9 mouse cellular contexts compared by ENCODE assay signal in genomic region chr5:135021814-135022213, GRCm38 (mm10). TPM values are rescaled to one million over a fixed set of nuclear protein-coding genes. Genes with fewer than 3 reads are reported as not detected.
DNase-seq lines count a peak whose midpoint lies in the region; ATAC-seq lines count a peak whose summit lies in the region.
"Had no signal": no experiment of that assay in that cellular context is flagged by ENCODE, and none has a peak within 500 bp of the region (broad histone marks: within the 10 kb centered on the region; RNA-seq: fewer than 3 reads in every experiment).

No protein-coding gene starts in this region.

- no peaks in the 10 kb centered on the region for H3K9me3 ChIP-seq in heart, embryonic 11.5 days (replicated peaks; ENCODE audit: control insufficient read depth, low read length)
- H3K9me3 ChIP-seq in embryonic facial prominence, embryonic 14.5 days (ENCODE audit: control insufficient read depth, low read length): no peaks in the 10 kb centered on the region

- H3K4me2 ChIP-seq in heart, embryonic 11.5 days: no peak overlapping the region
- no peak overlapping the region for H3K4me2 ChIP-seq in embryonic facial prominence, embryonic 14.5 days (ENCODE audit: low read depth, low read length)

- no peaks in the 10 kb centered on the region for H3K36me3 ChIP-seq in heart, embryonic 11.5 days (ENCODE audit: control insufficient read depth, insufficient read depth, low read length)
- H3K36me3 ChIP-seq in embryonic facial prominence, embryonic 14.5 days (ENCODE audit: control insufficient read depth, insufficient read depth, low read length): no peaks in the 10 kb centered on the region

- WGBS in heart, embryonic 11.5 days (ENCODE audit: insufficient replicate concordance): 72% methylated on average over 6 of the region's 6 CpGs
- WGBS in embryonic facial prominence, embryonic 14.5 days: 64% methylated on average over 6 of the region's 6 CpGs

- DNase-seq in heart, adult 11 months: peak; percentile 96
- DNase-seq in adipocyte (ENCODE audit: low spot score): peak; percentile 77
- DNase-seq in embryonic facial prominence, embryonic 14.5 days (ENCODE audit: low spot score): peak; percentile 83
- peak; percentile 94 to 95 for DNase-seq in kidney, postnatal 25 days
- DNase-seq in embryo, embryonic 9.5 days (ENCODE audit: extremely low spot score): no peak
- DNase-seq in embryo, embryonic 10 days (ENCODE audit: low spot score): no peak
- DNase-seq in left cerebral cortex, postnatal 14 days (ENCODE audit: low spot score in 2 of 2): no peak

- no peak overlapping the region for H3K4me3 ChIP-seq in heart, embryonic 11.5 days (ENCODE audit: low read depth, low read length)
- no peak overlapping the region for H3K4me3 ChIP-seq in embryonic facial prominence, embryonic 14.5 days (ENCODE audit: low read depth, low read length)

- H3K4me1 ChIP-seq in heart, embryonic 11.5 days (ENCODE audit: control insufficient read depth, insufficient read depth, low read length): peaks cover 25% of the 10 kb centered on the region
- H3K4me1 ChIP-seq in embryonic facial prominence, embryonic 14.5 days (ENCODE audit: control insufficient read depth, insufficient read depth, low read length): peaks cover 25% of the 10 kb centered on the region

- intact Hi-C loops in left cerebral cortex, postnatal 14 days (cut with DNase I): loop anchor here (5.0 kb wide), 1 partner anchor 40 kb away; the partner anchor contains the start of genes Bud23 and Dnajc30

- H3K27ac ChIP-seq in heart, embryonic 11.5 days (ENCODE audit: low read depth, low read length): no peak overlapping the region
- no peak overlapping the region; the same call in 1 of the 2 replicates for H3K27ac ChIP-seq in embryonic facial prominence, embryonic 14.5 days (replicated peaks; ENCODE audit: low read depth, low read length)
- H3K27ac ChIP-seq: macrophage had no signal

- H3K9ac ChIP-seq in heart, embryonic 11.5 days (ENCODE audit: low read depth, low read length): no peak overlapping the region
- H3K9ac ChIP-seq in embryonic facial prominence, embryonic 14.5 days (ENCODE audit: low read depth, low read length): no peak overlapping the region

- ATAC-seq in heart, embryonic 11.5 days (replicated peaks; ENCODE audit: insufficient number of reproducible peaks, low FRiP score, low TSS enrichment): no peak
- no peak for ATAC-seq in embryonic facial prominence, embryonic 14.5 days (ENCODE audit: low read depth)

- H3K27me3 ChIP-seq in heart, embryonic 11.5 days (ENCODE audit: control insufficient read depth, insufficient read depth, low read length): no peaks in the 10 kb centered on the region
- no peaks in the 10 kb centered on the region for H3K27me3 ChIP-seq in embryonic facial prominence, embryonic 14.5 days (replicated peaks; ENCODE audit: control insufficient read depth, insufficient read depth, low read length)

RNA-seq across cellular contexts. Expression of gene Stx1a, which starts 1.5 kb away (rescaled TPM):
- polyA plus RNA-seq in heart, embryonic 11.5 days (2014; fragmentation: Nextera tagmentation; extraction: Ambion mirVana): 10.4 and 13.4 TPM in 2 replicates
- polyA plus RNA-seq in embryonic facial prominence, embryonic 14.5 days (2014; fragmentation: Nextera tagmentation; extraction: Ambion mirVana): 19.6 and 20.8 TPM in 2 replicates
- 100 to 1,000 TPM; 413 to 473 TPM for total RNA-seq in left cerebral cortex, postnatal 14 days (2021)

RNA-seq across cellular contexts. Expression of gene Abhd11, which starts 12.9 kb away (rescaled TPM):
- 58.2 and 59.9 TPM in 2 replicates for polyA plus RNA-seq in heart, embryonic 11.5 days (2014; fragmentation: Nextera tagmentation; extraction: Ambion mirVana)
- polyA plus RNA-seq in embryonic facial prominence, embryonic 14.5 days (2014; fragmentation: Nextera tagmentation; extraction: Ambion mirVana): 61.3 and 70.3 TPM in 2 replicates
- 10 to 100 TPM; 41.2 to 42.0 TPM for total RNA-seq in left cerebral cortex, postnatal 14 days (2021)

RNA-seq across cellular contexts. Expression of gene Cldn3, which starts 35.8 kb away (rescaled TPM):
- 1.2 and 1.5 TPM in 2 replicates for polyA plus RNA-seq in heart, embryonic 11.5 days (2014; fragmentation: Nextera tagmentation; extraction: Ambion mirVana)
- 23.2 and 27.8 TPM in 2 replicates for polyA plus RNA-seq in embryonic facial prominence, embryonic 14.5 days (2014; fragmentation: Nextera tagmentation; extraction: Ambion mirVana)
- 1 to 10 TPM in 1 of 2 experiments, under 1 TPM in 1; 0.37 to 1.7 TPM for total RNA-seq in left cerebral cortex, postnatal 14 days (2021)
- polyA plus RNA-seq: macrophage had no signal

RNA-seq across cellular contexts. Expression of gene Dnajc30, which starts 42.2 kb away (rescaled TPM):
- polyA plus RNA-seq in heart, embryonic 11.5 days (2014; fragmentation: Nextera tagmentation; extraction: Ambion mirVana): 29.2 and 30.9 TPM in 2 replicates
- 31.1 and 33.9 TPM in 2 replicates for polyA plus RNA-seq in embryonic facial prominence, embryonic 14.5 days (2014; fragmentation: Nextera tagmentation; extraction: Ambion mirVana)
- 10 to 100 TPM; 41.6 to 42.9 TPM for total RNA-seq in left cerebral cortex, postnatal 14 days (2021)

RNA-seq across cellular contexts. Expression of gene Bud23, which starts 42.9 kb away (rescaled TPM):
- 74.8 and 78.3 TPM in 2 replicates for polyA plus RNA-seq in heart, embryonic 11.5 days (2014; fragmentation: Nextera tagmentation; extraction: Ambion mirVana)
- 74.0 and 87.2 TPM in 2 replicates for polyA plus RNA-seq in embryonic facial prominence, embryonic 14.5 days (2014; fragmentation: Nextera tagmentation; extraction: Ambion mirVana)
- 10 to 100 TPM; 34.0 to 55.7 TPM for total RNA-seq in left cerebral cortex, postnatal 14 days (2021)

Comparison
In these comparisons a context has a peak if more than half of its experiments do, and no peak if none do; other contexts are left out.
1. DNase-seq: peak in heart, adult 11 months (single experiment), adipocyte (single experiment), embryonic facial prominence, embryonic 14.5 days (single experiment) and kidney, postnatal 25 days (2 of 2); none in embryo, embryonic 9.5 days (single experiment), embryo, embryonic 10 days (single experiment) and left cerebral cortex, postnatal 14 days (0 of 2).